Mouse (Mus musculus): ENCODE data around the gene Dusp14.

- no peak for TF ChIP-seq CTCF (IDR thresholded peaks at IDR 0.05; ENCODE audit: low read depth)
- no peak for TF ChIP-seq EP300 (IDR thresholded peaks at IDR 0.05; ENCODE audit: low read depth)
Measured at GRCm38 (mm10) chr11:84016147-84016809, 52.8 kb downstream of the Dusp14 start.
